Mouse (Mus musculus) spleen, adult 2 months (tissue): Measurements from ENCODE around the gene Msantd1. TPM values are rescaled to one million over a fixed set of nuclear protein-coding genes. Genes with fewer than 3 reads are reported as not detected.

Experiments used
- DNase-seq, 2 experiments: peaks; one replicate each; pipeline versions ENCODE4 v3.0.0 to v3.0.0-alpha.2; 2012 to 2021; ENCODE audit warnings: low spot score in 2 of 2, low read depth in 1 of 2
- H3K27ac ChIP-seq: fragments of 200-500 bp; 2 replicates; pipeline ENCODE4 v1.5.1; 2012; ENCODE audit warnings: low read length, inconsistent platforms; ENCODE audit not compliant: insufficient read depth
- H3K27me3 ChIP-seq: fragments of 200-500 bp; 2 replicates; pipeline ENCODE4 v1.6.1; 2012; ENCODE audit warnings: mild to moderate bottlenecking, moderate library complexity, low read length, inconsistent platforms; ENCODE audit not compliant: control insufficient read depth, insufficient read depth
- H3K36me3 ChIP-seq: fragments of 200-500 bp; 2 replicates; pipeline ENCODE4 v1.6.1; 2012; ENCODE audit warnings: mild to moderate bottlenecking, low read length, inconsistent platforms; ENCODE audit not compliant: control insufficient read depth, insufficient read depth
- H3K4me1 ChIP-seq: fragments of 200-500 bp; 2 replicates; pipeline ENCODE4 v1.6.1; 2011; ENCODE audit warnings: inconsistent platforms; ENCODE audit not compliant: control insufficient read depth, insufficient read depth, insufficient read length
- H3K4me3 ChIP-seq: fragments of 200-500 bp; 2 replicates; pipeline ENCODE4 v1.5.1; 2011; ENCODE audit warnings: mild to moderate bottlenecking, inconsistent platforms; ENCODE audit not compliant: insufficient read depth, insufficient read length; ENCODE audit errors: extremely low read depth
- CTCF ChIP-seq: fragments of 200-500 bp; IDR thresholded peaks from 2 replicates; pipeline ENCODE4 v1.5.1; 2011; ENCODE audit warnings: mild to moderate bottlenecking, inconsistent platforms; ENCODE audit not compliant: insufficient read depth, insufficient read length, insufficient replicate concordance; ENCODE audit errors: extremely low read depth
- POLR2A ChIP-seq: fragments of 200-500 bp; IDR thresholded peaks from 2 replicates; pipeline ENCODE4 v1.6.1; 2011; ENCODE audit warnings: low read depth, low read length, inconsistent platforms
- WGBS: fragments of 180-500 bp; shearing (Covaris S2); methylation state at CpG from one replicate; pipeline ENCODE4 v1.1.7; 2018; 5-methylcytosine and 5-hydroxymethylcytosine counted together
- polyA plus RNA-seq: library from polyadenylated mRNA; depleted of rRNA; stranded (reverse); fragments of >200 nt; gene quantifications from 2 replicates; pipeline ENCODE4 v1.2.3, GENCODE M21; 2012

The Msantd1 gene
- polyA plus RNA-seq, 1 experiment: 3.3 TPM

DNA sequence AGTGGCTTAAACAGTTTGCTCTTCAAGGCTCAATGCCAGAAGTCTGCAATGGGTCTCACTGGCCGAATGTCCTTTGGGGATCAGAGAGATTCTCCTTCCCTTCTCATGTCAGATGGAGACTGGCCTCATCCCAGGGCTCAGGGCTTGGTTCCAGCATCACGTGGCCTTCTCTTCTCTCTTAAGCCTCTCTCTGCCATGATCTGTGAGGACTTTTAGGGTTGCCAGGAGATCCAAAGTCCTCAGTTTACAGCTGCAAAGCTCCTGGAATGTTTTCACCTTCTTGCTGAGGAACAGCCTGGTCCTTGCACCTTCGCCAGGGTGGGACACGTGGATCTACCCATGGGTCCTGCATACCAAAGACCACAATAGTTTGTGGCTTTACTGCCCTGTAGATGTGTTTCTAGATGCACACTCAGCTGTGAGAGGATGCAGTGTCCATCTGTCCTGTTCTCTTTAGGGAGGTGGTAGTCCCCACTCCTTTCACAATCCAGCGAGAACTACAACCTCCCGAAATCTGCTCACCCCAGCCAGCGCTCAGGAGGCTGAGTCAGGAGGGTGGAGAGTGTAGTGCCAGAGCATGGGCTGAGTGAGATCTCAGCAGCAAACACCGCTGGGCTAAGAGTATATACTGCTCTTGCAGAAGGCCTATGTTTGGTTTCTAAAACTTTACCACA lies 43.5 kb downstream of the Msantd1 start:
- Histone ChIP-seq H3K27ac (no peak overlapping the region), H3K4me1 (peaks cover 5% of the 10 kb centered on the region; the same call in 1 of the 2 replicates), H3K36me3 (no peaks in the 10 kb centered on the region), H3K4me3 (no peak overlapping the region), H3K27me3 (no peaks in the 10 kb centered on the region)
- TF ChIP-seq CTCF (no peak), POLR2A (no peak)
- DNase-seq: no peak
- WGBS: 97% methylated on average over 8 of the region's 8 CpGs

DNA sequence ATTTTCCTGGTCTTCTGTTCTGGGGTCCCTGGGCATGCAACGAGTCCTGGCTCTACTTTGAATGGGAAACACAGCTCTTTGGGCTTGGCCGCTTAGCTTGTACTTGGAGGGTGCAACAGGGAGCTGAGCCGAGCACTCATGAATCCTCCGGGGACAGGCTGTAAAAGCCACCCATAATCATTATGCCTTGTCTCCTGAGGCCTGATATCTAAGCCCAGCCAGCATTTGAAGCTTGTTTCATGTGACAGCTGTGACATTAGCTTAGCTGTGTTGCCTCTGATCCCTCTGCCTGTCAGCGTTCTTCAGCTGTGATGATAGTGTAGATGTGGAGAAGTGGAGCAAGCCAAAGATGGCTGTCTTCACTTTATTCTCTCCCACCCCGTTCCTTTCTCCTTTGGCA lies 46.7 kb downstream of the Msantd1 start:
- H3K27me3 ChIP-seq: no peaks in the 10 kb centered on the region
- no peak overlapping the region for H3K4me3 ChIP-seq
- H3K36me3 ChIP-seq: no peaks in the 10 kb centered on the region
- TF ChIP-seq POLR2A (no peak), CTCF (no peak)
- peaks cover 2% of the 10 kb centered on the region; the same call in 1 of the 2 replicates for H3K4me1 ChIP-seq
- no peak for DNase-seq
- H3K27ac ChIP-seq: no peak overlapping the region
- WGBS: 80% methylated on average over 6 of the region's 6 CpGs

DNA sequence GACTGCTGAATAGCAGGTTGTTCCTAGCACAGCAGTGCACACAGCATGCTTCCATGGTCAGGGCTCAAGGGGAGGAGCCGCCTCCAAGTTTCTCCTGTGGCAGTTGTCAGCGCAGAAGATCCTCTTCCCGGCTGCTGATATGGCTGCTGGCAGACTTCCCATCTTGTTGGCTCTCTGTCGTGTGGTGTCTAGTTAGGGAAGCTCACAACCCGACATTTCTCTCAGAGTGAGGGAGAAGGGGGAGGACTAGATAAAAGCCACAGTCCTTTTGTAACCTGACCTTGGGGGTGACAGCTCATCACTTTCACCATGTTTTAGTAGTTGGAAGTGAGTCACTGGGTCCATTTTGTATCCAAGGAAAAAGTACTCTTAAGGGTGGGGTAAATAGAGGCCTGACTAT lies 47.8 kb downstream of the Msantd1 start:
- Histone ChIP-seq H3K4me1 (no peaks in the 10 kb centered on the region), H3K27ac (no peak overlapping the region), H3K27me3 (no peaks in the 10 kb centered on the region), H3K36me3 (no peaks in the 10 kb centered on the region), H3K4me3 (no peak overlapping the region)
- 51% methylated on average over 5 of the region's 5 CpGs for WGBS
- TF ChIP-seq CTCF (no peak), POLR2A (no peak)
- DNase-seq: no peak

GRCm38 (mm10) chr5:34956151-34956550 lies 48.3 kb downstream of the Msantd1 start:
- no peak for TF ChIP-seq CTCF
- TF ChIP-seq POLR2A: no peak
- no peak overlapping the region for H3K4me3 ChIP-seq
- H3K27me3 ChIP-seq: no peaks in the 10 kb centered on the region
- no peaks in the 10 kb centered on the region for H3K36me3 ChIP-seq
- 84% methylated on average over 7 of the region's 7 CpGs for WGBS
- DNase-seq: no peak
- H3K27ac ChIP-seq: no peak overlapping the region
- no peaks in the 10 kb centered on the region for H3K4me1 ChIP-seq

GRCm38 (mm10) chr5:34957015-34957414 lies 49.2 kb downstream of the Msantd1 start:
- no peak overlapping the region for H3K4me3 ChIP-seq
- DNase-seq: no peak
- no peak overlapping the region for H3K27ac ChIP-seq
- 80% methylated on average over 2 of the region's 2 CpGs for WGBS
- H3K36me3 ChIP-seq: no peaks in the 10 kb centered on the region
- H3K27me3 ChIP-seq: no peaks in the 10 kb centered on the region
- TF ChIP-seq CTCF: no peak
- no peak for TF ChIP-seq POLR2A
- H3K4me1 ChIP-seq: no peaks in the 10 kb centered on the region

- Histone ChIP-seq H3K4me1 (no peaks in the 10 kb centered on the region), H3K36me3 (no peaks in the 10 kb centered on the region), H3K4me3 (no peak overlapping the region), H3K27me3 (no peaks in the 10 kb centered on the region), H3K27ac (no peak overlapping the region)
- DNase-seq: no peak
- 74% methylated on average over 1 of the region's 1 CpGs for WGBS
- TF ChIP-seq POLR2A (no peak), CTCF (no peak)
Measured at GRCm38 (mm10) chr5:34960021-34960420, 52.2 kb downstream of the Msantd1 start.

DNA sequence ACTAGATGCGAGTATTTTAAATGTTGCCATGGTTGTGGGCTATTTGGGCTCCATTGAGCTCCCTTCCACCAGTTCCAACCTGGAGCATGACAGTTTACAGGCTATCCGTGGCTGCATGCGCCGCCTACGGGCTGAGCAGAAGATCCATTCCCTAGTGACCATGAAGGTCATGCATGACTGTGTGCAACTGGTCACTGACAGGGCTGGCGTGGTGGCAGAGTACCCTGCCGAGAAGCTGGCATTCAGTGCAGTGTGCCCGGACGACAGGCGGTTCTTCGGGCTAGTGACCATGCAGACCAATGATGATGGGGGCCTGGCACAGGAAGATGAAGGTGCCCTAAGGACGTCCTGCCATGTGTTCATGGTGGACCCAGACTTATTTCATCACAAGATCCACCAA lies 57.7 kb downstream of the Msantd1 start:
- 96% methylated on average over 12 of the region's 12 CpGs for WGBS
- TF ChIP-seq CTCF: no peak
- no peak for TF ChIP-seq POLR2A
- Histone ChIP-seq H3K36me3 (no peaks in the 10 kb centered on the region), H3K4me1 (no peaks in the 10 kb centered on the region), H3K4me3 (no peak overlapping the region), H3K27ac (no peak overlapping the region), H3K27me3 (no peaks in the 10 kb centered on the region)
- no peak for DNase-seq
